Mouse (Mus musculus) v-Abl transformed pro-B cells (cell line): Measurements from ENCODE around the gene Tmem242.

Experiments
- in situ Hi-C, 2 experiments: fragments of 400-800 bp; cut with MboI; formaldehyde crosslinking; loops; one replicate each; pipeline ENCODE4 v1.15.1; 2025; ENCODE audit not compliant: unreplicated experiment in 2 of 2

The Tmem242 gene

GRCm38 (mm10) chr17:5440159-5440971, at the start of gene Tmem242:
Tmem242 (minus strand) TSS chr17:5440259.
- in situ Hi-C loops = loop anchor here (5.0 kb wide), 4 partner anchors 47 to 307 kb away; partner anchors contain the start of gene Zdhhc14 (in 1 of the 2)

GRCm38 (mm10) chr17:5488156-5488555, 48.1 kb upstream of the Tmem242 start:
- in situ Hi-C loops = loop anchor here in 1 of 2 experiments (5.0 kb wide), 1 partner anchor 46 kb away; the partner anchor contains the start of gene Tmem242

DNA sequence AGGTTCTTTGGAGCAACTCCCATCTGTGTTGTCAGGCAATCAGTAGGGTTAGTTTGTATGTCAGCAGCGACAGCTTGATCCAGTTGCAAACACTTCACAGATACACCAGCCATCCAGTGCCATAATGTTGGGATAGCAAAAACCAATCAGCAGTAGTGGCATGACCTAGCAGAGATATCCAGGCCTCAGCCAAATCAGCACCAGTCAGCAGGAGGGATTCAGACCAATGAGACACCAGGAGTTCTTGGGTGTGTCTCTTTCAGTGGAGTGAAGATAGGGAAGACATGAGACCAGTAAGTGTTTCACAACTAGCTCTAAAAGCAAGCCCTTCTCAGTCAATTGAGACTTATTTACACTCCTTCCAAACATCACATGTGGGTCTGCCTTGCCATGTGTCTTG, 44.6 kb upstream of the Tmem242 start:
- in situ Hi-C loops = loop anchor here in 1 of 2 experiments (5.0 kb wide), 1 partner anchor 42 kb away; the partner anchor contains the start of gene Tmem242

- in situ Hi-C loops = no loop called here
Observed at GRCm38 (mm10) chr17:5483456-5483855, 43.4 kb upstream of the Tmem242 start.

DNA sequence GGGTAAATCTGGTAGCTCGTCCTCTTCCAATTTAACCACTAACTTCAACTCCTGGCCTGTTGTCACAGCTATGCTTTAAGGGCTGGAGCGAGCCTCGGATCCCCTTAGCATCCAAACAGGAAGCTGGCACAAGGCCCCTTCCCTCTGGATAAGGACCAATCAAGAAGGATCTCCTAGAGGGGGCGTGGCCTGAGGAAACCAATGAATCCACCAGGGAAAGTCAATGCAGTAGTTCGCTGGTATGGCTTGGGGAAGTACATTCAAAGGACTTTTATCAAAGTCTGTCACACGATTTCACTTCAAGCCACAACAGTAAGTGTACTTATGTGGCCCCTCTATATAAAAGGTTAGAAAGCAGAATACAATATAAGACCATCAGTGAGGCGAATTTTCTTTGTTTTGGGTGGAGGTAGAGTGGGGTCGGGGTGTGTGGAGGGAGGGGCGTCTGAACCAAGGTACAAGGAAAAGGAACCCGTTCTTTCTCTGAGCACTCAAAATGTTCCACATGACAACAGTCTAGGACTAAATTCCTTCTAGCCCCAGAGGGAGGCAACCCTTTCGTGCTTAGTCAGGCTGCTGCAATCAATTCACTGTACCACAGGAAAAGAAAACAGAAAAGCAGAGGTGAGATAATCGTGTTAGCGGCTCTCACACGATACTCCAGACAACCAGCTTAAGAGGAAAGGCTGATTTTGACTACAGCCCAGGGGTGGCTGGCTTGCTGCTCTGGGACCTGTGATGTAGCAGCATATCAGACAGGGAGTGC, 36.1 kb upstream of the Tmem242 start:
- in situ Hi-C loops = no loop called here

- in situ Hi-C loops = no loop called here
Observed at GRCm38 (mm10) chr17:5472268-5472667, 32.2 kb upstream of the Tmem242 start.

DNA sequence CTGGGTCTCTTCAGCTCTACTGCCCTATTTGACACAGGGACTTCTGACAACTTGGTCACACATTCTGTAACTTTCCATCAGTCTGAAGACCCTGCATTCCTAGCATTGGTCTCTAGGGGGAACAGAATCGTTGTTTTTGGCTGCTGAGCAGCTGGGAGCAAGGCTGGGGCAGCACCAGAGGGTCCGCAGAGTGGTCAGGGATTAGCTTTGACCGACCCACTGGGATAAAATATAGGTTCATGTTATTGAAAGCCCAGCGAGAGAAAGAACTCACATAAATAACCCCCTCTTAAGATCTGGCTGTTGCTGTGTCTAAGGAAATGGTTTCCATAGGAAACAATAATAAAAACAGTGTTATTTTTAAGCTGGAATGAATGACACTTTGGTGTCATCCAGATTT, 27.1 kb upstream of the Tmem242 start:
- in situ Hi-C loops = no loop called here

GRCm38 (mm10) chr17:5466736-5467135, 26.7 kb upstream of the Tmem242 start:
- in situ Hi-C loops = no loop called here

DNA sequence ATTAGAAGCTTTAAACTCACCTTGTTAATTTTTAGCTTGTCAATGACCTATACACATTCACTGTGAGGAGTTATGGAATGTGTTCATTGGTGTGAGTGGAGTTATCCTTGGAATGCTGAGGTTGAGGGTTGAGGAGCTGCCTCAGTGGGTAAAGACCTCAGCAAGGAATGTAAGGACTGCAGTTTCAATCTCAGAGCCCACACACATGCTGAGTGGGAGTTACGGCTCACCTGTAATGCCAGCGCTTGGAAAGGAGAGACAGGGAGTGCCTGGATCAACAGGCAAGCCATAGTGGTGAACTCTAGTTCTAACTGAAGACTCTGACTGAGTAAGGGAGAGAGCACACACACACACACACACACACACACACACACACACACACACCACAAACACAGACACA, 23.9 kb upstream of the Tmem242 start:
- in situ Hi-C loops = no loop called here

DNA sequence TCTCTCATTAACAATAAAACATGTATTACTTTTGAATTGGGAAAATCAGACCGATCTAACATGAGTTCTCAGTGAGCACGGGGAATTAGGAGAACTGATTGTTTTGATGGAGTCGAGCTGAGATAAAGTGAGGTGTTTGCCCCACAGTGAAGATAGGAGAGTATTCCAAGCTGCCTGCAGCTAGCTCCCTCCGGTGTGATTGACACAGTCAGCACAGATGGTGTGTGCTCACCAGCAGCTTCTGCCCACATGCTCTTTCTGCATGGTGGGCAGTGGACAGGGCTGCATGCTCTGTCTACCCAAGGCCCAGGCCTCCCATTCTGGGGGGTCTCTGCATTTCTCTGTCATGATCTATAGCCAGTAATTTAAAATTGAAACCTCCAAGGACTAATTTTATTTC, 13.6 kb upstream of the Tmem242 start:
- in situ Hi-C loops = no loop called here

GRCm38 (mm10) chr17:5443751-5444150, 3.7 kb upstream of the Tmem242 start:
- in situ Hi-C loops = loop anchor here (5.0 kb wide), 4 partner anchors 44 to 304 kb away; partner anchors contain the start of gene Zdhhc14 (in 1 of the 2)

- in situ Hi-C loops = loop anchor here (5.0 kb wide), 4 partner anchors 44 to 304 kb away; partner anchors contain the start of gene Zdhhc14 (in 1 of the 2)
Observed at GRCm38 (mm10) chr17:5443260-5443659, 3.2 kb upstream of the Tmem242 start.

DNA sequence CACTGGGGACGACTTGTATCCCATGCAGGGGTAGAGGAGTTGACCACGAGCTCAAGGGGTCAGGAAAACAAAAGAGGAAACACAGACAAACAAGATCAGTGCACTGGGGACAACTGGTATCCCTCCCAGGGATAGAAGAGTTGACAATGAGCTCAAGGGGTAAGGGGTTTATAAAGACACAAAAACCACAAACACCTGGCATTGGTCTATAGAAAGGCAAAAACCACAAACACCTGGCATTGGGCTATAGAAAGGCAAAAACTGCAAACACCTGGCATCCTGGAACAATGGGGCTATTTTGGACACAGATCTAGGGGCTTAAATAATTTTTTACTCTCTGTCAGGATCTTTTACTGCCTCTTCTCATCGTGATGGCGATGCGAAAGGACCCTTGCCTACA, 2.3 kb upstream of the Tmem242 start:
- in situ Hi-C loops = loop anchor here (5.0 kb wide), 4 partner anchors 45 to 305 kb away; partner anchors contain the start of gene Zdhhc14 (in 1 of the 2)

GRCm38 (mm10) chr17:5439831-5440158, 264 bp downstream of the Tmem242 start:
- in situ Hi-C loops = loop anchor here (5.0 to 10.0 kb wide), 7 partner anchors 48 to 455 kb away; partner anchors contain the start of gene Zdhhc14 (in 1 of the 2)

DNA sequence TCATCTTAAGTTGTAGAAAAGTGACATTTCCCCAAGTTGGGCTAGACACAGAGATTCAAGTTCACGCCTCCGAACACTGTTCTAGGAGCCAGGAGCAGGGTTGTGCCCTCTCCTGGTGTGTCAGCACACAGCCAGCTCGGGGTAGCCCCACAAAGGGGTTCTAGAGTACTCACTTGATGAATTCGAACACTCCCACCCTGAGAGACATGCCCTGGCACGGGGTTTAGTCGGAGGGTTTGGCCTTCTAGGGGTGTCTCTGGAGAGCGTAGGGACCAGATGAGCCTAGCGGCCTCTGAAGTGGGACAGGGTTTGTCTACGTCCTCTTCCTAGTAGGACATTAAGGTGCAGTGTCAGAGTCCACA, 10.3 kb downstream of the Tmem242 start:
- in situ Hi-C loops = loop anchor here (5.0 to 10.0 kb wide), 3 partner anchors 318 to 593 kb away; no protein-coding TSS in a partner anchor

DNA sequence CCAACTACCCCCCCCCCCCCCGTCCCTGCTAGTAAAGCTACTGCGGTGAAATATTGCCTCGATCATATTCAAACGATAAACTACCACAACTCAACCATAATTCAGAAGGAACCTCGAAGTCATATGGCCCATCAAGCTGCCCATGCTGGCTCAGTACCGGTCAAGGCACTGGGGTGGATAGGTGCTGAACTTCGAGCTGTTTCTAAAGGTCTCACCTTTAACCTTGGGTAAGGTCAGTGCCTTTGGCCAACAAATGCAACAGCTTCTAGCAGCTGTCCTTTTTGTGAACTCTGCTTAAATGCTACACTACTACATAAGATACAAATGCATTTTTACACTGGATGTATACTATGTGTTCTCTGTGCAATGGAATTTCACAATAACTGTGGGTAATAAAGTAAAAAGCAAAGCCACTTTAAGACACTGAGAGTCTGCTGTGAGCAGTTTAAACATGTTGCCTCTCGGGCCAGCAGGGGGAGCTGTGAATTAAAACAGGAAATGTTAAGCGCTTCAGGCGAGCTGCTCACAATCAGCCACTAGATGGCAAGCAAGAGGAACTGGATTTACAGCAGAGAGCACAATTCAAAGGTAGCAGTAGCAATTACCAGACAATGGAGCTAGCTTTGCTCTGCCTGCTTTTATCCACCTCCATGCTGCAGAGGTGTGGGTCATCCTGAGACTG, 10.8 kb downstream of the Tmem242 start:
- in situ Hi-C loops = no loop called here

- in situ Hi-C loops = no loop called here
Observed at GRCm38 (mm10) chr17:5425204-5425603, 14.9 kb downstream of the Tmem242 start.

- in situ Hi-C loops = no loop called here
Observed at GRCm38 (mm10) chr17:5424156-5424555, 15.9 kb downstream of the Tmem242 start.

GRCm38 (mm10) chr17:5421835-5422234, 18.2 kb downstream of the Tmem242 start:
- in situ Hi-C loops = no loop called here

DNA sequence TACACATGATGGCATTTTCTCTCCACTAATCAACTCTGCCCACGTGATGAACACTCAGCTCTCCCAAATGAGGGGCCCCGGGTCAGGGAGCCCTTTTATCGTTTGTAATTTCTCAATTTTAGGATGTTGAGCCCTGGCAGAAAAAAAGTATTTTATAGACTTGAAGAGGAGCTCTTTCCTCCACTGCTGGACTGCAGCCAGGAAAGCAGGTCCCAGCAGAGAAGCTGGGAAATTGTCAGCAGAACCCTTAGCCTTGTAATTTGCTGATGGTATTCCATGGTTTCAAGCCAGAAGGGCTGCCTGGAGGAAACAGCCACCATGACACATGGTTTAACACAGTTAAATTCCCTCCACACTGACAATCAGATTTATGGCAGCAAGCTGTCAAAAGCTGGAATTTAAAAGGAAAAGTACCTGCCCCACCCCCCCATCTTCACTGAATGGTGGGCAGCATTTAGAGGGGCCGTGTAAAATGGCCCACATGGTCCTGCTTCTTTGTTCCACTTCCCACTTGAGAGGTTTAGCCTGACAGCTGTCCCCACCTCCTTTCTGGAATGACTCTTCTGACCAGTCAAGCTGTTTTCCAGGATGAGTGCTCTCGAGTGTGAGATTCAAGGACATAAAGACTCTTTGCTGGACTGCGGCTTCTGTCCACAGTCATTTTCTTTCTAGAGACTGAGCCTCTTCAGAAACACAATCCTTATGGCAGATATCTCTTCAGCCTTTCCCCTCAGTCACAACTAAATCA, 20.1 kb downstream of the Tmem242 start:
- in situ Hi-C loops = no loop called here
